Mouse (Mus musculus) gastrocnemius, postnatal 4 days (tissue): ENCODE results near the gene Ddc. TPM values are rescaled to one million over a fixed set of nuclear protein-coding genes. Genes with fewer than 3 reads are reported as not detected.

Experiments
- DNase-seq, 2 experiments: peaks; one replicate each; pipeline ENCODE4 v3.0.0; 2021 to 2022; ENCODE audit warnings: low spot score in 2 of 2, mixed read lengths in 2 of 2
- long read RNA-seq, 2 experiments: library from polyadenylated mRNA; stranded (forward); transcript quantifications; one replicate each; pipeline ENCODE4 v2.0.0; 2021
- total RNA-seq, 2 experiments: library from RNA; stranded (reverse); gene quantifications; 2 replicates each; pipeline ENCODE4 v1.2.3; 2021

The Ddc gene
- total RNA-seq = 10 to 100 TPM; 60.0 to 67.4 TPM
- long read RNA-seq, experiment 1, partial matches to known transcripts = 1 of 13 reads
- long read RNA-seq, experiment 1, other reads (novel, unspliced or antisense) = 12 of 13 reads
- long read RNA-seq, experiment 2, partial matches to known transcripts = 2 of 16 reads
- long read RNA-seq, experiment 2, other reads (novel, unspliced or antisense) = 14 of 16 reads

DNA sequence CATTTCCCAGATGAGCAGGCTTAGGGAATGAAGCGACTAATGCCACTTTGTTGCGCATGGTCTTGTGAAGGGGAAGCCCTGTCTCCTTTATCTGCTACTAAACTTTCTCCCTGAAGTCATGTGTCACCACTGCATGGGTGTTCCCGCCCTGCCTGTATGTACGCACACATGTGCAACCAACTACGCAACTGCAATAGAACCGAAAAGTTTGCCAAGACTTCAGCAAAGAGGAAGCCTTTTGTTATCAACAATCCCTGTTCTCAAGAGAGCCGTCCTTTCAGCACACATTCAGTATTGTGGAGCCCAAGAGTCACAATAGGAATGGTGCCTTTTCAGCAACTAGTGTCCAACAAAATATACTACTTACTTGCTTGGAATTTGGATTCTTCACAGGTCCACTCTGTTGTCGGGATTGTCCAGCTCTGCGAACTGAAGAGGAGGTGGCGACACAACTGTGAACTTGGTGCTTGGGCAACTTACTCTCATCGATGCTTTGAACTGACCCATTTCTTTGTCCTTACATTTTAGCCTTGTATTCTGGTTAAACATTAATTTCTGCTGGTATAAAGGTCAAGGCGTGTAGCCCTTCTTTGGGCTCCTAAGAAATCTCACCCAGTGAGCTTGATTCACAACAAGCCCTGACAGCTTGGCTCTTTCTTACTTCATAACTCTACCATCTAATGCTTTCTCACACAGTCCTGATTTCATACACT, at the start of gene Ddc:
Gene Ddc (minus strand): TSS at position 500 of the 713 bp plus-strand sequence.
- no peak for DNase-seq

DNA sequence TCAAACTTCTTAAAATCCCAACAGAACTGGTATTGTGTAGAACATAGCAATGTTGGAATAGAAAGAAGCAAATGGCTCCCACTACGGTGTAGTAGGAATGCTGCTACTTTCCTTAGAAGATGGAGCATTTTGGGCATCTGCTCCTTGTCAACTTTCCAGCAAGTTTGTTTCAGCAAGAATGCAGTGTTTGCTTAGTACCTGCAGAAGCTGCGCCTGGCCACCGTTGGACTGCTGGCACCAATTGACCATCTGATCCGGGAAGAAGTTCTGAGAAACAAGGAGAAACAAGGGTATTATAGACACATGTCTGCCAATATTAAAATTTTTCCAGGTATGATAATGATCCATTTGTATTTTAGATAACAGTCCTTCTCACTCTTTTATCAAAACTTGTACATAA, 47.8 kb upstream of the Ddc start:
- no peak for DNase-seq

GRCm38 (mm10) chr11:11944814-11945213, 46.9 kb upstream of the Ddc start:
- no peak for DNase-seq

DNA sequence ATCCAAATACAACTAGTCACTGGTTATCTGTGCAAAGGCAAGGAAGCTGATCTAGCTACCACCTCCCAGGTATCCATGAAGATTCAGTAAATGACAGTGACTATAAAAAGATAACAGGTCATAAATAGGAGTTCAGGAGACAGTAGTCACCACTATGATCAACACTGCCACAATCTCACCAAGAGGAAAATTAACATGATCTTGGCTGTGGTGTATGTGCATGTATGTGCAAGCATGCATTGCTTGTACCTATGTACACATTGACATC, 46.1 kb upstream of the Ddc start:
- no peak for DNase-seq

GRCm38 (mm10) chr11:11943240-11944081, 45.5 kb upstream of the Ddc start:
- DNase-seq = no peak

GRCm38 (mm10) chr11:11942320-11943217, 44.6 kb upstream of the Ddc start:
- DNase-seq = no peak

- DNase-seq = no peak
These were observed 43.1 kb upstream of the Ddc start for GRCm38 (mm10) chr11:11940833-11941681.

DNA sequence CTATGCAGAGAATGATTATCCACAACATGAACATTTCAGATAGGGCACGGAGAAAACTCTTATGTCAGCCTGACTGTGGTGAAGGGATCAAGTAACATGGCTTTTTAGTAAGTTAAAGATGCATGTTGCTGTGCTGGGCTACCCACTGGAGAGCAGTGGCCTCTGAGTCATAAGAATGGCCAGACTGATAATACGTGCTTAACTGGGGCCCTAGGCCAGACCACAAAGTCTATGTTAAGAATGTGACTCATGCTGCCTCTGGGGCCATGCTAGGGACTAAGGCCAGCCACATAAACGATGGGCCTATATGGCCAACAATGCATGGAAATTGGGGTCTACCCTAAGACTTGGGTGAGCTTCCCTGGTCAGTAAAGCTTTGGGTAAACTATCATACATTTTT, 41.7 kb upstream of the Ddc start:
- DNase-seq = no peak

- DNase-seq = no peak
These were observed 40.6 kb upstream of the Ddc start for GRCm38 (mm10) chr11:11938591-11938990.

DNA sequence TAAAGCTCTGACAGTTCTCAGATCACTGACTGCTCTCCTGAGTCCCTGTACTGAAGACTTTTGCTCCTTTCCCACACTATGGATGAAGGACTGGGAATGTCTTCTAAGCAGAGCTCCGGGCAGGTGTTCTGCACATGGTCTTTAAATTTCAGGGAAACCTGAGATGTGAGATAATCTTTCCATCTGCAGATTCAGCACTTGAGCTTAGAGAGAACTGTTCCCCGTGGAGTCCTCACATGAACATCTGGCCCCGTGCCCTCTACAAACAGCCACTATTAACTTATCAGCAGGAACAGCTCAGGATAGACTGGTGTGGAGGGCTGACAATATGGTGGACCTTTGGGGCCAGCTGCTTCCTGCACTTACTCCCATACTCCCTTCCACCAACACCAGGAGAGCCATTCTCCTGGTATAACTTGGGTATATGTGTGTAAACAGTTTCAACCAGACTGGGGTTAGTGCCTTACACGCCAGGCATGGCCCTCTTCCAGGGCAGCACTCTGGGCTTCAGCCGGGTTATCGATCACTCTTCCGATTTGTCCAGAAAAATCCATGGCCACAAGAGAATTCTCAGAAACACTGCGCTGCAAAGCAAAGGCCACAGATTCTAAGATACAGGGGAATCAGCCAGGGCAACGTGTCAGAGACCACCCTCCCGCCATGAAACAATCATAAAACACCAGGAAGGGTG, 39.5 kb upstream of the Ddc start:
- peak in 1 of 2 experiments; percentile 59 for DNase-seq

DNA sequence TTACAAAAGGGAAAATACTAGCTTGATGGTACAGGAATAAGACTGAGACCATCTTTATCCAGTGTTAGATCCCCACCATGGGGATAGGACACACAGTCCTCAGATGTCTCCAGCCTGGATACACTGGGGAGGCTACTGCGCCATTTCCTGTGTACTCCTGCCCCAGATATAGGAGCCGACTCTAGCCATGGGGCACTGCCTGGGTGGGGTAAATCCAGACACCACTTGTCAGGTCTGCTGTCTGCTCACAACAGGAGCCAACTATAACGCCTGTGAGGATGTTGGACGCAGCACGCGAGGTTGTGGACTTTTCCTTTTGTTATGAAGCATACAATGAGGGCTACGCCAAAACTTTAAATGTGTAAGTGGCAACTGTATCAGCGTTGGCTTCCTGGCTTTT, 36.9 kb upstream of the Ddc start:
- no peak for DNase-seq

- DNase-seq = no peak
These were observed 34.3 kb upstream of the Ddc start for GRCm38 (mm10) chr11:11932102-11932789.

DNA sequence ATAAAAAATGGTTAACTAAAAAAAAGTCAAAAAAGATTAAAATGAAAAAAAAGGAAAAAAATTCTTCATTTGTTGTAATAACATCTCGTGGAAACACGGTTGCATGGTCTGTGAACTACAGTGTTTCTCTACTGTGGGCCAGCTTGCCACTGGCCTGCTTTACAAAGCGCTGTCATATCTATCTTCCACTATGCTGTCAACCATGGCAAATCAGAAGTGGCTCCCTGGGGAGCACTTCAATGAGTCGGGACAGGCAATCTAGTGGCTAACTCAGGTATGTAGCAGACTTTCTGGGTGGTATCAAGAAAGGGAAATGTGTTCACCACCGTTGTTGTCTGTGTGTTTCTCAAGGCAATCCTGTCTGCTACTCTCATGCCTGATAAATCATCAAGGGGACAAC, 33.7 kb upstream of the Ddc start:
- no peak for DNase-seq

- DNase-seq = no peak
These were observed 32.6 kb upstream of the Ddc start for GRCm38 (mm10) chr11:11930527-11930926.

GRCm38 (mm10) chr11:11929059-11929458, 31.1 kb upstream of the Ddc start:
- no peak for DNase-seq

DNA sequence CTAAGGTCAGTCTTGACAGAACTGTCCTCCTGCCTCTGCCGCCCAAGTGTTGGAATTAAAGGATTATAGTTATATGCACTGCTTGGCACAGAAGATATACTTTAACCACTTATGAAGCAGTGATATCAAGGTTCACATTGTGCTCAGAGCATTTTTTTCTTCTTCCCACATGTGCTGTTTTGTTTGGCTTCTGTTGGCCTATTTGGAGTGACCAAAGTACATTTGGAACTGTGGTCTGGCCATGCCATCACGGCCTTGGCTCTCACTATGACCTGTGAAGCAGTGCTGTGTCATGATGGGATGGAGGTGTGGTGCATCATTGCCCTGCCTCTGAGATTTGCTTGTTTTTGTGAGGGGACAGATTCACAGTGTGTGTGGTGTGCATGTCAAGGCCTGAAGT, 30.6 kb upstream of the Ddc start:
- DNase-seq = no peak

DNA sequence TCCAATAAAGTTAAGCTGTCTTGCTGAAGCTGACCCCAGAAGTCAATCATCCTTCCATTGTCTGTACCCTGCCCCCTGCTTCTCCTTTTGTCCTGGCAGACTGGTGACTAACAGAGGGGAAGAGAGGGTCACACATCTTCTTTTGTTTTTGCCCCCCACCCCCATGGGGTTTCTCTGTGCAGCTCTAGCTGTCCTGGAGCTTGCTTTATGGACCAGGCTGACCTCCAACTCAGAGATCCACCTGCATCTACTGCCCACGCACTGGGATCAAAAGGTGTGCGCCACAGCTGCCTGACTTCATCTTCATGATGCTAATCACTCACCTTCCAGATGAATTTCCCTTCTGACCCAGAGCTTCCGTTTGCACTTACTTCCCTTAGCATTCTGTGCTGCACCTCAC, 26.0 kb upstream of the Ddc start:
- no peak for DNase-seq

DNA sequence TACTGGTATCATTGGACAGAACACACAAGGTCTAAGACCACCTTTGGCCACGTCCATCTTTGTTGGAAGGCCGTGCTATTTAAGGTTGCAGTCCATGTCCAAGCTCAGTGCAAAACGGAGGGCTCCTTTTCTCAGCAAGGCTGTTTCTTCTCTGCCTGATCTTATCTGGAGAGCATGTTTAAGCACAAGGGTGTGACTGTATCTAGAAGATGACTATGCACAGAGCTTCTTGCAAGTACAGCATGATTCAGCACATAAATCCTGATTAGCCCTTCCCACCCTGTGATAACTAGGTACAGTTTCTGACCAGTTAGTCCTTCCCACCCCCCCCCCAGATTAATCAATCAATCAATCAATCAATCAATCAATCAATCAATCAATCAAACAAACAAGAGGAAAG, 25.4 kb upstream of the Ddc start:
- DNase-seq = no peak

DNA sequence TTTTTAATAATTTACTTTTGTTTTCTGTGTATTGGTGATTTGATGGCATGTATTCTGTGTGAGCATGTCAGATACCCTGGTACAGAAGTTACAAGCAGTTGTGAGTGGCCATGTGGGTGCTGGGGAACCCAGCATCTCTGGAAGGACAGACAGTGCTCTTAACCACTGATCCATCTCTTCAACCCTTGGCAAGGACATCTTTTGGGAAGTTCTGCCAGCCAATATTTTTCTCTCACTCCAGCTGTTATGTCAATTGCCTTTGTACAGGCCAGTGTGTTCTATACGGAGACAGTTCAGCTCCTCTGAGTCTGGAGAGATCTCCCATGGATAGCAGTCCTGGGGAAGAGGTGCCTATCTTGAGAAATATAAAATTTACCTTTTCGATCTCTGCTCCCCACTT, 24.2 kb upstream of the Ddc start:
- DNase-seq = no peak
